Mouse (Mus musculus) embryonic facial prominence, embryonic 15.5 days (tissue): ENCODE measurements around the gene Napsa. TPM values are rescaled to one million over a fixed set of nuclear protein-coding genes. Genes with fewer than 3 reads are reported as not detected.
A peak's percentile ranks its signal among the peaks of the same experiment; 100 is the strongest.

Source experiments
- ATAC-seq: fragments of 200-750 bp; cut with Nextera tagmentation; 2 replicates; pipeline ENCODE4 v1.8.0; 2017; ENCODE audit warnings: low read depth, moderate TSS enrichment; ENCODE audit not compliant: insufficient number of reproducible peaks, low FRiP score, low TSS enrichment
- H3K27ac ChIP-seq: fragments of 300-500 bp; sonication (generic); replicated peaks from 2 replicates; pipeline ENCODE4 v1.5.1; 2015; ENCODE audit warnings: mild to moderate bottlenecking, inconsistent platforms
- H3K27me3 ChIP-seq: fragments of 300-500 bp; sonication (generic); 2 replicates; pipeline ENCODE4 v1.6.1; 2015; ENCODE audit warnings: inconsistent platforms
- H3K36me3 ChIP-seq: fragments of 300-500 bp; sonication (generic); 2 replicates; pipeline ENCODE4 v1.6.1; 2015; ENCODE audit warnings: mild to moderate bottlenecking, inconsistent platforms
- H3K4me1 ChIP-seq: fragments of 300-500 bp; sonication (generic); 2 replicates; pipeline ENCODE4 v1.6.1; 2015; ENCODE audit warnings: inconsistent platforms
- H3K4me2 ChIP-seq: fragments of 300-500 bp; sonication (generic); replicated peaks from 2 replicates; pipeline ENCODE4 v1.6.1; 2015; ENCODE audit warnings: mild to moderate bottlenecking, inconsistent platforms
- H3K4me3 ChIP-seq: fragments of 300-500 bp; sonication (generic); replicated peaks from 2 replicates; pipeline ENCODE4 v1.5.1; 2015; ENCODE audit warnings: mild to moderate bottlenecking, inconsistent platforms
- H3K9ac ChIP-seq: fragments of 300-500 bp; sonication (generic); 2 replicates; pipeline ENCODE4 v1.6.1; 2015; ENCODE audit warnings: inconsistent platforms
- H3K9me3 ChIP-seq: fragments of 300-500 bp; sonication (generic); replicated peaks from 2 replicates; pipeline ENCODE4 v1.6.1; 2016; ENCODE audit warnings: inconsistent platforms
- WGBS: fragments of 180-500 bp; shearing (Covaris S2); methylation state at CpG from one replicate; pipeline ENCODE4 v1.1.7; 2015; 5-methylcytosine and 5-hydroxymethylcytosine counted together
- polyA plus RNA-seq: library from polyadenylated mRNA; unstranded; fragments of >200 nt; fragmentation: Nextera tagmentation; extraction: Ambion mirVana; gene quantifications from 2 replicates; pipeline ENCODE4 v1.2.1, GENCODE M21; 2015

Napsa gene
- polyA plus RNA-seq, 1 experiment from 2014 or later, result 2.9 TPM

DNA sequence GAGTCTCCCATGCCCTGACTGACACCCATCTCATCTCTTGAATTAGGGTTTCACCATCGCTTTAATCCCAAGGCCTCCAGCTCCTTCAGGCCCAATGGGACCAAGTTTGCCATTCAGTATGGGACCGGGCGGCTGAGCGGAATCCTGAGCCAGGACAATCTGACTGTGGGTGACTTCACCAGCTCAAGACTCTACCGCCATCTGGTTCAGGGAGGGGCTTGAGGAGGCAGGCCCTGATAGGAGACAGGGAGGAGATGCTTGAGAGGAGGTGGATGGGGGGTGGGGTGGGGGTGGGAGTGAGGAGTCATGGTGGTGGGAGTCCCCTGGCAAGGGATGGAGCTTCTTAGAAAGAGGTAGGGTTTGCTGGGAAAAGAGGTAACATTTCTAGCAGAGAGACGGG lies 9.5 kb downstream of the Napsa start:
- Histone ChIP-seq H3K9ac (no peak overlapping the region), H3K9me3 (no peaks in the 10 kb centered on the region; the same call in 1 of the 2 replicates), H3K4me3 (no peak overlapping the region), H3K4me1 (peaks cover 5% of the 10 kb centered on the region; the same call in 1 of the 2 replicates), H3K36me3 (no peaks in the 10 kb centered on the region), H3K4me2 (no peak overlapping the region), H3K27me3 (peaks cover 20% of the 10 kb centered on the region), H3K27ac (no peak overlapping the region)
- 76% methylated on average over 6 of the region's 6 CpGs for WGBS
- ATAC-seq, result no peak

DNA sequence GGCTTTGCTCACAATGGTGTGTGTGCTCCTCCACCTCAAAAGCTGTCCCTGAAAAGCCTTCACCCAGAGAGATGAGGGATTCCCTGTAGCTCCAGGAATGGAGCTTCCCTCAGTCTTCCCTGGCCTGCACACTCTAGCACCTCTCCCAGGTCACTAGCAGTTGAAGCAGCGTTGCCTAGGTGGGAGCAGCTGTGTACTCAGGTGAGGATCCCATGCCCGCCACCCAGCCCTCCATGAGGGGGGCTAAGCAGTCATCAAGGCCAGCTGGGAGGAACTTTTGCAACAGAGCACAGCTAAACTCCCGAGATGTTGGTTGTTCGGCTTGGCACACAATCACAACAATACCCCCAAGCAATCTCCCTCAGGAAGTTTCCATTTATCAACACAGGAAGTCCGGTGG lies 10.5 kb downstream of the Napsa start:
- Histone ChIP-seq H3K27me3 (peaks cover 31% of the 10 kb centered on the region), H3K9ac (no peak overlapping the region), H3K36me3 (no peaks in the 10 kb centered on the region), H3K4me2 (no peak overlapping the region), H3K27ac (no peak overlapping the region), H3K4me1 (peaks cover 12% of the 10 kb centered on the region; the same call in 1 of the 2 replicates), H3K4me3 (no peak overlapping the region), H3K9me3 (no peaks in the 10 kb centered on the region; the same call in 1 of the 2 replicates)
- WGBS, result 62% methylated on average over 5 of the region's 5 CpGs
- ATAC-seq, result no peak

DNA sequence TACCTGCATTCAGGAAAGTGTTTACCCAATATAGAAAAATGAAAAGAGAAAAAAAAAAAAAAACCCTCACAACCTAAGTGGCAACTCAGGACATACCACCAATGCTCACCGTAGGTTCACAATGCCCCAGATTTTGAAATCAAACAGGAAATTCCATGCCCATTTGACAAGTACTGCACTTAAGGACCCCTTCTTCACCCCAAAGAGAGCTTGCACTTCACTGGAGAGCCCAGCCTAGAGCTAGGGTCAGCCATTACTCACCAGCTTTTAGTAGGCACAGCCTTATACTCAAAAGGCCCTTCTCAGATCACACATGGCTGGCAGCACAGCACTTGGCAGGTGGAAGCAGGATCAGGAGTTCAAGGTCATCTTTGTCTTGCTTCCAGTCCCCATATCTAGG lies 11.0 kb downstream of the Napsa start:
- Histone ChIP-seq H3K27me3 (peaks cover 36% of the 10 kb centered on the region), H3K9me3 (no peaks in the 10 kb centered on the region; the same call in 1 of the 2 replicates), H3K4me2 (no peak overlapping the region), H3K4me3 (no peak overlapping the region), H3K27ac (no peak overlapping the region), H3K4me1 (peaks cover 12% of the 10 kb centered on the region; the same call in 1 of the 2 replicates), H3K9ac (no peak overlapping the region), H3K36me3 (no peaks in the 10 kb centered on the region)
- 86% methylated on average over 1 of the region's 1 CpGs for WGBS
- ATAC-seq, result no peak

DNA sequence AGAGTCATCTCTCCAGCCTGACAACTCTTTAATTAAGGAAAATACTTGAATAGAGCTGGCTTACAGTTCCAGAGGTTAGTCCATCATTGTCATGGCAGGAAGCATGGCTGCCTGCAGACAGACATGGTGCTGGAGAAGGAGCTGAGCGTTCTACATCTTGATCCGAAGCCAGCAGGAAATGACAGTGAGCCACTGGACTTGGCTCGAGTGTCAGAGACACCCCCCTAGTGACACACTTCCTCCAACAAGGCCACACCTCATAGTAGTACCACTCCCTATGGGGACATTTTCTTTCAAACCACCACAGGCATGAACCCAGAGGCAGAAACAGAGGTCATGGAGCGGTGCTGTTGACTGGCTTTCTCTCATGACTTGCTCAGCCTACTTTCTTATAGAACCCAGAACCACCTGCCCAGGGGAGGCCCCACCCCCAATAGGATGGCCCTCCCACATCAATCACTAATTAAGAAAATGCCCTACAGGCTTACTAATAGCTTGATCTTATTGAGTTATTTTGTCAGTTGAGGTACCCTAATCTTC lies 12.2 kb downstream of the Napsa start:
- no peak overlapping the region for H3K4me2 ChIP-seq
- no peak overlapping the region for H3K4me3 ChIP-seq
- H3K36me3 ChIP-seq, result no peaks in the 10 kb centered on the region
- H3K27ac ChIP-seq, result no peak overlapping the region
- no peaks in the 10 kb centered on the region for H3K9me3 ChIP-seq
- 75% methylated on average over 4 of the region's 4 CpGs for WGBS
- H3K4me1 ChIP-seq, result peaks cover 24% of the 10 kb centered on the region
- no peak overlapping the region for H3K9ac ChIP-seq
- no peak for ATAC-seq
- peaks cover 46% of the 10 kb centered on the region for H3K27me3 ChIP-seq

DNA sequence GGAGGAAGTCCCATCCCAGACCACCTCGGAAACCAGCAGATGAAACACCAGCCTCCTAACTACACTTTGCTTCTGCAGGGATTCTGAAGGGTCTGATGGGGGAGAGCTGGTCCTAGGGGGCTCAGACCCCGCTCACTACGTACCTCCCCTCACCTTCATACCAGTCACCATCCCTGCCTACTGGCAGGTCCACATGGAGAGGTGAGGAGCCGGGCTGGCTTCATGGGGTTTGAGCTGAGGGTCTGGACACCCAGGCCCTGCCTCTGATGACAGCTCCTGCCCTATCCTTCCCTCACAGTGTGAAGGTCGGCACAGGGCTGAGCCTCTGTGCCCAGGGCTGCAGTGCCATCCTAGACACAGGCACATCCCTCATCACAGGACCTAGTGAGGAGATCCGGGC lies 12.7 kb downstream of the Napsa start:
- Histone ChIP-seq H3K4me2 (no peak overlapping the region), H3K4me1 (peaks cover 30% of the 10 kb centered on the region), H3K9ac (no peak overlapping the region), H3K36me3 (no peaks in the 10 kb centered on the region), H3K4me3 (no peak overlapping the region), H3K9me3 (no peaks in the 10 kb centered on the region), H3K27me3 (peaks cover 48% of the 10 kb centered on the region), H3K27ac (no peak overlapping the region)
- no peak for ATAC-seq
- 88% methylated on average over 6 of the region's 6 CpGs for WGBS

DNA sequence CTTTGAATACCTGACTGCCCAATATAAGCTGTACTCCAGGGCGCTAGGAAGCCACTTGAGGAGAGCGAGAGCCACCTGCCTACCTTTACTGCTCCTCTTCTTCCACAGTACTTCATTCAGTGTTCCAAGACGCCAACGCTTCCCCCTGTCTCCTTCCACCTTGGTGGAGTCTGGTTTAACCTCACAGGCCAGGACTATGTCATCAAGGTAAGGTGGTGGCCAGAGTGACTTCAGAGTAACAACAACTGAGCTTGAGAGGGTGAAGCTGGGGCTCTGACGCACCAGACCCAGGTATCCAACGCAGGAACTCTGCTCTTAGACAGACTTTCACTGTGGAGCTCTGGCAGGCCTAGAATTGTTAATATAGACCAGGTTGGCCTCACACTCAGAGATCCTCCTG lies 13.4 kb downstream of the Napsa start:
- H3K4me3 ChIP-seq, result no peak overlapping the region
- H3K27me3 ChIP-seq, result peaks cover 48% of the 10 kb centered on the region
- WGBS, result 89% methylated on average over 6 of the region's 6 CpGs
- no peak overlapping the region for H3K4me2 ChIP-seq
- no peak for ATAC-seq
- no peaks in the 10 kb centered on the region for H3K9me3 ChIP-seq
- H3K9ac ChIP-seq, result no peak overlapping the region
- H3K27ac ChIP-seq, result no peak overlapping the region
- peaks cover 33% of the 10 kb centered on the region for H3K4me1 ChIP-seq
- H3K36me3 ChIP-seq, result no peaks in the 10 kb centered on the region

DNA sequence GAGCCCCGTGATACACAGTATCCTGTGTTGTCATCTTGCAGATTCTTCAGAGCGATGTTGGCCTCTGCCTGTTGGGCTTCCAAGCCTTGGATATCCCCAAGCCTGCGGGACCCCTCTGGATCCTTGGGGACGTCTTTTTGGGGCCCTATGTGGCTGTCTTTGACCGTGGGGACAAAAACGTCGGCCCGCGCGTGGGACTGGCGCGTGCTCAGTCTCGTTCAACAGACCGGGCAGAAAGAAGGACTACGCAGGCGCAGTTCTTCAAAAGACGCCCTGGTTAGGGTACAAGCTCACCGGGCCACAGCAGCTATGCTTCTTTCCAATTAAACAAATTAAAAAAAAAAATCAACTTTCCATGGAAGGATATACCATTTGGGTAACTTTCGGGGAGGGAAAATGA lies 14.3 kb downstream of the Napsa start:
- Histone ChIP-seq H3K4me2 (peak overlapping the region; percentile 62), H3K4me1 (peaks cover 40% of the 10 kb centered on the region), H3K9me3 (no peaks in the 10 kb centered on the region), H3K9ac (no peak overlapping the region), H3K4me3 (peak overlapping the region; percentile 38), H3K27me3 (peaks cover 56% of the 10 kb centered on the region), H3K27ac (no peak overlapping the region), H3K36me3 (no peaks in the 10 kb centered on the region)
- no peak for ATAC-seq
- WGBS, result 8% methylated on average over 19 of the region's 19 CpGs

DNA sequence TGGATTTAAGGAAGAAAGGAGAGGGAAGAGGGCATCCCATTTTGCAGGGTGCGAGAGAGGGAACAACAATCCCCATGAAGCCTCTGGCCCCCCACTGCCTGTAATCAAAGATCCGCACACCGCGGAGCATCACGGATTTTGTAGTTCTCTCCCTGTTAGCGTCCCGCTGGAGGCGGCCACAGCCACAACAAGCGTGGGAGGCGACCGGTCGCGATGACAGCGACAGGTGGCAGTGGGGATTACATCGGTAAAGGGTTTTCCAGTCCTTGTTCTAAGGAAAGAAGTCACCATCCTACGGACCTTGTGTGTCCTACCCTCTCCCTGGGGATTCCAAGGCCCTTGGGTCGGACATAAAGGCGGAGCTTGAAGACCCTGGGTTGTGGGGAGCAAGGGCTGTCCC lies 14.8 kb downstream of the Napsa start:
- H3K4me2 ChIP-seq, result peak overlapping the region; percentile 62
- no peak overlapping the region for H3K9ac ChIP-seq
- no peaks in the 10 kb centered on the region for H3K36me3 ChIP-seq
- no peaks in the 10 kb centered on the region for H3K9me3 ChIP-seq
- H3K27me3 ChIP-seq, result peaks cover 60% of the 10 kb centered on the region
- no peak overlapping the region for H3K27ac ChIP-seq
- H3K4me1 ChIP-seq, result peaks cover 45% of the 10 kb centered on the region
- H3K4me3 ChIP-seq, result peak overlapping the region; percentile 38
- under 1% methylated on average over 18 of the region's 18 CpGs for WGBS
- ATAC-seq, result no peak

DNA sequence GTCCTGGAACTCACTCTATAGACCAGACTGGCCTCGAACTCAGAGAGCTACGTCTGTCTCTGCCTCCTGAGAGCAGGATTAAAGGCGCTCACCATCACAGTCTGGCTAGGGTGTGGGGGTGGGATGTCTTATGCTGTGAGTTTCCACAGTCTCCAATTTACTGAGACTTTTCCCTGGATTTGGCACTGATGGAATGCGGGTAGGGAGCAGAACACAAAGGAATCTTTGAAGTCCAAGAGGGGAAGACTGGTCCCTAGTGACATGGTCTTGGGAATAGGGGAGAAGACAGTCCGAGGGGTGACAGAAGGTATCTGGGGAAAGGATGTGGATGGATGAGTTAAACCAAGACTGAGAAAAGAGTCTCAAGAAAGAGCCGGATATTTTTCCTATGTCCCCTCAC lies 15.5 kb downstream of the Napsa start:
- no peak for ATAC-seq
- H3K4me3 ChIP-seq, result 0 out of 2 replicates have a peak overlapping the region, but pooled peaks have one; percentile 38
- H3K27ac ChIP-seq, result no peak overlapping the region
- H3K27me3 ChIP-seq, result peaks cover 68% of the 10 kb centered on the region
- no peaks in the 10 kb centered on the region for H3K36me3 ChIP-seq
- H3K9ac ChIP-seq, result no peak overlapping the region
- H3K4me2 ChIP-seq, result 0 out of 2 replicates have a peak overlapping the region, but pooled peaks have one; percentile 62
- H3K9me3 ChIP-seq, result no peaks in the 10 kb centered on the region
- peaks cover 45% of the 10 kb centered on the region for H3K4me1 ChIP-seq
- WGBS, result 35% methylated on average over 6 of the region's 6 CpGs

DNA sequence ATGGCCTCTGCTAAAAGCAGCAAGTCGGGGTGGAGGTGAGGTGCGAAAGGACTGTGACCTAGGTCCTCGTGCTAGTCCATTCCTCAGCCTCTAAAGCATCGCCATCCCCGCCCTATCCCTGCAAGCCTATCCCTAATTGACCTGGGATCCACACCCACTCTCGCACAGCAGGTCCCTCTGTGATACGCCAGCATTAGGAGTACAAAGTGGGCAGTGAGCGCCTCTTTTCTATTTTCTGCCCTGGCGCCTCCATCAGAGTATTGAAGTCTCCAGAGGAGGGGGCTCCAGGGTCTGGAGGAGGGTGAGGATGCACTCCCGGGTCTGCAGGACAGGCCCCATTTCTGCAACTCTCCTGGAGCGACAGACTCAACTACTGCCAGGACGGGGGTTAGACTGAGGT lies 16.2 kb downstream of the Napsa start:
- H3K4me2 ChIP-seq, result peak overlapping the region; percentile 100
- H3K4me3 ChIP-seq, result peak overlapping the region; percentile 60
- H3K27me3 ChIP-seq, result peaks cover 74% of the 10 kb centered on the region
- no peak overlapping the region for H3K9ac ChIP-seq
- no peaks in the 10 kb centered on the region for H3K36me3 ChIP-seq
- H3K27ac ChIP-seq, result no peak overlapping the region
- peaks cover 48% of the 10 kb centered on the region for H3K4me1 ChIP-seq
- ATAC-seq, result no peak
- H3K9me3 ChIP-seq, result no peaks in the 10 kb centered on the region
- WGBS, result 7% methylated on average over 12 of the region's 12 CpGs

DNA sequence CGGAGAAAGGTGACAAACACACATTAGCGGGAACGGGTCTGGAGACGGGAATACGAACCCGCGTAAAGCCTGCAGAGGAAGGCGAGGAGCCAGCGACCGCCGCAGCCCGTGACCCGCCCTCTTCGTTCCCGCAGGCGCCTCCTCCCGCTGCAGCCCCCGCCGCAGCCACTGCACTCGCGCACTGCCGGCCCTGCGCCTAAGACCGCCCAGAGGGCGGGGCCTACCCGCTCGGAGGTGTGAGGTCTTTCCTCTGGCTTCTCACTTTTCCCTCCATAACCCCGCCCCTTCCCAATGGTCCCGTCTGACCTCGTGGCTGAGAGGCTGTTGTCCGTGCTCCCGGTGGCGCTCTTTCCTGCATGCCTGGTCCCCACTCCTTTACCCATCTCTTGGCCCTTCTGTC lies 17.0 kb downstream of the Napsa start:
- under 1% methylated on average over 33 of the region's 33 CpGs for WGBS
- Histone ChIP-seq H3K4me3 (peak overlapping the region; percentile 60), H3K4me2 (peak overlapping the region; percentile 100), H3K9me3 (no peaks in the 10 kb centered on the region), H3K27ac (no peak overlapping the region), H3K27me3 (peaks cover 79% of the 10 kb centered on the region), H3K36me3 (no peaks in the 10 kb centered on the region), H3K4me1 (peaks cover 55% of the 10 kb centered on the region), H3K9ac (no peak overlapping the region)
- no peak for ATAC-seq

DNA sequence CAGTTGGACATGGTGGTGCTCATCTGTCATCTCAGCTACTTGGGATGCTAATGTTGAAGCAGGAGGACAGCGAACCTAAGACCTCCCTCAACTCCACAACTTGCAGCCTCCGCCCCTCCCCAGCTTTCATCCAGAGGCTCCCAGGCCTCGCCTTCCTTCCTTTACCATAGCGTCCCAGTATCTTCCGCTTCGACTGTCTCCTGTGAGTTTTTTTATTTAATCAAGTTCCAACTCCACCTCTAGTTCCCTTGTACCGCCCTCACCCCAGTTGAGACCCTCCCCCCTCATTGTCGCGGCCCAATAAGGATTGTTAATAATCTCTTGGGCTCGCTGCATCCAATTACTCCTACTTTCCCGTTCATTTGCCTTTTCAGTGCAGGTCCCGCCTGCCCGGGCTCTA lies 17.8 kb downstream of the Napsa start:
- H3K9me3 ChIP-seq, result no peaks in the 10 kb centered on the region

More for the DNA sequence above, 17.8 kb downstream of the Napsa start:
- Histone ChIP-seq H3K27ac (peak overlapping the region; percentile 22; the same call in 1 of the 2 replicates), H3K36me3 (no peaks in the 10 kb centered on the region), H3K4me3 (peak overlapping the region; percentile 60), H3K4me2 (peak overlapping the region; percentile 100), H3K4me1 (peaks cover 56% of the 10 kb centered on the region), H3K27me3 (peaks cover 75% of the 10 kb centered on the region), H3K9ac (no peak overlapping the region)
- ATAC-seq, result no peak
- WGBS, result 4% methylated on average over 13 of the region's 13 CpGs
